Mouse (Mus musculus) spleen, postnatal 4 days (tissue): ENCODE measurements around the gene Stx1a.

Source experiments
- DNase-seq, 2 experiments: peaks; one replicate each; pipeline ENCODE4 v3.0.0; 2022; ENCODE audit warnings: low spot score in 2 of 2

Gene Stx1a

GRCm38 (mm10) chr5:135008671-135009589 lies 14.4 kb upstream of the Stx1a start, which contains the start of gene Abhd11:
Abhd11 (plus strand) TSS chr5:135009152.
- peak; percentile 97 to 98 for DNase-seq

GRCm38 (mm10) chr5:135009590-135010319 lies 13.5 kb upstream of the Stx1a start:
- peak; percentile 84 to 89 for DNase-seq

GRCm38 (mm10) chr5:135010320-135010709 lies 13.0 kb upstream of the Stx1a start:
- no peak for DNase-seq

GRCm38 (mm10) chr5:135010841-135011743 lies 12.2 kb upstream of the Stx1a start:
- DNase-seq = no peak

- DNase-seq = no peak
Measured at GRCm38 (mm10) chr5:135011809-135012613, 11.3 kb upstream of the Stx1a start.

- DNase-seq = peak; percentile 85 to 96
Measured at GRCm38 (mm10) chr5:135012671-135013441, 10.4 kb upstream of the Stx1a start.

GRCm38 (mm10) chr5:135015497-135015896 lies 7.8 kb upstream of the Stx1a start:
- peak; percentile 82 to 94 for DNase-seq

GRCm38 (mm10) chr5:135016224-135016759 lies 7.0 kb upstream of the Stx1a start:
- no peak for DNase-seq

GRCm38 (mm10) chr5:135021814-135022213 lies 1.5 kb upstream of the Stx1a start:
- no peak for DNase-seq

- no peak for DNase-seq
Measured at GRCm38 (mm10) chr5:135024665-135025224, 1.5 kb downstream of the Stx1a start.

GRCm38 (mm10) chr5:135025899-135026298 lies 2.6 kb downstream of the Stx1a start:
- no peak for DNase-seq

- DNase-seq = no peak
Measured at GRCm38 (mm10) chr5:135029007-135029854, 5.9 kb downstream of the Stx1a start.

GRCm38 (mm10) chr5:135032581-135032980 lies 9.3 kb downstream of the Stx1a start:
- no peak for DNase-seq

- DNase-seq = no peak
Measured at GRCm38 (mm10) chr5:135034593-135034992, 11.3 kb downstream of the Stx1a start.

- DNase-seq = no peak
Measured at GRCm38 (mm10) chr5:135035608-135036359, 12.5 kb downstream of the Stx1a start.

GRCm38 (mm10) chr5:135037946-135038345 lies 14.7 kb downstream of the Stx1a start:
- no peak for DNase-seq

- no peak for DNase-seq
Measured at GRCm38 (mm10) chr5:135039541-135039940, 16.3 kb downstream of the Stx1a start.

- no peak for DNase-seq
Measured at GRCm38 (mm10) chr5:135040059-135040458, 16.8 kb downstream of the Stx1a start.
